8 mouse cellular contexts compared by ENCODE assay signal in genomic region chr7:144937899-144938517, GRCm38 (mm10). TPM values are rescaled to one million over a fixed set of nuclear protein-coding genes. Genes with fewer than 3 reads are reported as not detected.
DNase-seq lines count a peak whose midpoint lies in the region; ATAC-seq lines count a peak whose summit lies in the region.

No protein-coding gene starts in this region.

- peak overlapping the region; percentile 56 for H3K4me3 ChIP-seq in intestine, embryonic 15.5 days (replicated peaks)

- H3K9me3 ChIP-seq in intestine, embryonic 15.5 days, result no peaks in the 10 kb centered on the region

- DNase-seq in adrenal gland, postnatal 10 days, result peak; percentile 54
- no peak for DNase-seq in adrenal gland, adult 8-10 months
- peak; percentile 61 for DNase-seq in thymus, postnatal 4 days
- no peak for DNase-seq in thymus, postnatal 36 days
- no peak for DNase-seq in natural killer cell, adult 2 months (ENCODE audit: low spot score in 2 of 2)
- DNase-seq in spleen, adult 12 weeks (ENCODE audit: low spot score), result no peak

- WGBS in intestine, embryonic 15.5 days, result 1% methylated on average over 39 of the region's 39 CpGs

- 0 out of 2 replicates have a peak, but pooled peaks cover 9% of the 10 kb centered on the region for H3K36me3 ChIP-seq in intestine, embryonic 15.5 days

- peaks cover 29% of the 10 kb centered on the region for H3K4me1 ChIP-seq in intestine, embryonic 15.5 days (replicated peaks)

- H3K27me3 ChIP-seq in intestine, embryonic 15.5 days (replicated peaks), result peaks cover 25% of the 10 kb centered on the region

- peak overlapping the region; percentile 56 for H3K9ac ChIP-seq in intestine, embryonic 15.5 days

- 0 out of 2 replicates have a peak overlapping the region, but pooled peaks have one; percentile 4 for H3K27ac ChIP-seq in intestine, embryonic 15.5 days

- H3K4me2 ChIP-seq in intestine, embryonic 15.5 days (replicated peaks), result peak overlapping the region; percentile 96

- ATAC-seq in intestine, embryonic 15.5 days, result no peak
- 0 out of 2 replicates have a peak, but pooled peaks have one; percentile 1 for ATAC-seq in megakaryocyte, adult 5-6 weeks (ENCODE audit: poor library complexity, severe bottlenecking)

RNA-seq across cellular contexts. Expression of gene Ccnd1, which starts 1.7 kb away (rescaled TPM):
- 10 to 100 TPM; 72.7 to 80.8 TPM for total RNA-seq in adrenal gland, postnatal 10 days (2021)
- total RNA-seq in adrenal gland, adult 8-10 months (2022), result 100 to 1,000 TPM; 177 to 201 (median 190) TPM
- polyA plus RNA-seq in intestine, embryonic 15.5 days (2015; fragmentation: Nextera tagmentation; extraction: Ambion mirVana), result 66.8 and 77.9 TPM in 2 replicates
- total RNA-seq in megakaryocyte, adult 5-6 weeks (2015), result 8.1 and 11.1 TPM in 2 replicates
- 5.2 and 5.5 TPM in 2 replicates for total RNA-seq in megakaryocyte, adult 5-6 weeks (2017)

RNA-seq across cellular contexts. Expression of gene LTO1, which starts 23.1 kb away (rescaled TPM):
- 10 to 100 TPM; 25.6 to 26.2 TPM for total RNA-seq in adrenal gland, postnatal 10 days (2021)
- 10 to 100 TPM; 27.1 to 39.7 (median 31.2) TPM for total RNA-seq in adrenal gland, adult 8-10 months (2022)
- 24.1 and 25.2 TPM in 2 replicates for polyA plus RNA-seq in intestine, embryonic 15.5 days (2015; fragmentation: Nextera tagmentation; extraction: Ambion mirVana)
- 13.8 and 14.5 TPM in 2 replicates for total RNA-seq in megakaryocyte, adult 5-6 weeks (2015)
- total RNA-seq in megakaryocyte, adult 5-6 weeks (2017), result 49.5 and 53.8 TPM in 2 replicates

RNA-seq across cellular contexts. Expression of gene Fgf15, which starts 41.7 kb away (rescaled TPM):
- total RNA-seq in adrenal gland, postnatal 10 days (2021), result not detected
- under 1 TPM in 3 of 4 experiments, not detected in 1; 0.31 to 0.46 (median 0.32) TPM for total RNA-seq in adrenal gland, adult 8-10 months (2022)
- polyA plus RNA-seq in intestine, embryonic 15.5 days (2015; fragmentation: Nextera tagmentation; extraction: Ambion mirVana), result 0.23 TPM in 1 of 2 replicates, not detected in the other
- not detected in 2 replicates for total RNA-seq in megakaryocyte, adult 5-6 weeks (2015)
- total RNA-seq in megakaryocyte, adult 5-6 weeks (2017), result not detected in 2 replicates

Comparison
In these comparisons a context has a peak if more than half of its experiments do, and no peak if none do; other contexts are left out.
1. DNase-seq: peak in adrenal gland, postnatal 10 days (single experiment) and thymus, postnatal 4 days (single experiment); none in adrenal gland, adult 8-10 months (single experiment), thymus, postnatal 36 days (0 of 2), natural killer cell, adult 2 months (0 of 2) and spleen, adult 12 weeks (single experiment).
2. RNA of gene Ccnd1, which starts 1.7 kb away (total RNA-seq): 177 to 201 TPM in adrenal gland, adult 8-10 months and 72.7 to 80.8 TPM in adrenal gland, postnatal 10 days; 5.2 to 11.1 TPM in megakaryocyte, adult 5-6 weeks; every median in the first group is over 4 times any median in the second.